Mouse (Mus musculus) spleen, postnatal 14 days (tissue): ENCODE results near the gene Htra2.

Source experiments
- DNase-seq, 2 experiments: peaks; one replicate each; pipeline ENCODE4 v3.0.0; 2021 to 2022; ENCODE audit warnings: low spot score in 2 of 2

The Htra2 gene

GRCm38 (mm10) chr6:83033249-83034185 is 21.6 kb downstream of the Htra2 start, which contains the start of the genes Dok1 and Loxl3:
Dok1 (minus strand) TSS chr6:83033471.
Loxl3 (plus strand) TSS chr6:83034173.
- peak; percentile 57 to 64 for DNase-seq

GRCm38 (mm10) chr6:83032769-83033191 is 22.3 kb downstream of the Htra2 start:
- peak; percentile 41 to 55 for DNase-seq

- no peak for DNase-seq
These were observed 23.0 kb downstream of the Htra2 start for GRCm38 (mm10) chr6:83031921-83032590.

DNA sequence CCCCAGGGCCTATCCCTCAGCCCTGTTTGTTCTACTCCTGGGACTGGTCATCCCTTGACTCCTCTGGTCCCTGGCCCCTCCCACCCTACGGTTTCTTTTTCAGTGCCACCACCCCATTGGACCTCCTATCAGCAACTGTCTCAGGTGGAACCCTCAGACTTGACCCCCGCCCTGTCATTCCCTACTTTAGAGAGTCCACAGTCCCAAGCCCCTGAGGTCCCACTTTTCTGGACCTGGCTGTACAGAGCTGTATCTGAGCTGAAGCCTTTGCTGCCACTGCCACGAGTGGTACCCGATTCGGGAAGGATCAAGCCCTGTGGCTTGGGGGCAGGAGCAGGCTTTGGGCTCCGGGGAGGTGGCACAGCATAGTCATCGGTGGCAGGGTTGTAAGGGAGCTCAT is 24.0 kb downstream of the Htra2 start:
- no peak for DNase-seq

DNA sequence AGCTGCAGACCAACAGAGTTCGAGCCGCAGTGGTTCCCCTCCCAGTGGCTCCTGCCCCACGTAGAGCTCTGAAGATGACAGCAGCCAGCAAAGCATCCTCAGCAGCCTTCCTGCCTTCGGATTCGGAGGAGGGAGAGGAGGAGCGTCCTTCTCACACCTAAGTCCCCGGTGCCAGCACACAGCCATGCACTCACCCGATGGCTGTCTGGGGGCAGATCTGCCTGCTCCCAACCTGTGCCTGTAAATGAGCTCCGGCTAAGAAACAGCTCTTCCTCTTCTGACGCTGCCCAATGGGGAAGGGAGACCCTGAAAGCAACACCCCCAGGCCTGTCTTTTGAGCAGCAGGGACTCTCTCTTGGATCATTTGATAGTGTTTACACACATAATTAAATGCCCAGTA is 25.3 kb downstream of the Htra2 start:
- DNase-seq = no peak

GRCm38 (mm10) chr6:83027706-83028105 is 27.4 kb downstream of the Htra2 start:
- no peak for DNase-seq

- DNase-seq = no peak
These were observed 27.8 kb downstream of the Htra2 start for GRCm38 (mm10) chr6:83027293-83027692.

DNA sequence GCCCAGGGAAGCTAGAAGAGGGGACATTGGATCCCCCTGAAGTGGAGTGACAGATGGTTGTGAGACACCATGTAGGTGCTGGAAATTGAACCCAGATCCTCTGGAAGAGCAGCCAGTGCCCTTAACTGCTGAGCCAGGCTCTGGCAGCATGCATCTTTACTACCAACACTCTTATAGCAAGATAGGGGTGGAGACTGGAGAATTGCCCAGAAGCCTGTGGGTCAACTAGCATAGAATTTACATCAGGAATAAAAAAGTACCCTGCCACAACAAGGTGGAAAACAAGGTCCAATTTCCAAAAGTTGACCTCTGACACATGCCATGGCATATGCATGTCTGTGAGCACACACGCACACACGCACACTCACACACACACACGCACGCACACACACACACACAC is 29.9 kb downstream of the Htra2 start:
- DNase-seq = no peak

DNA sequence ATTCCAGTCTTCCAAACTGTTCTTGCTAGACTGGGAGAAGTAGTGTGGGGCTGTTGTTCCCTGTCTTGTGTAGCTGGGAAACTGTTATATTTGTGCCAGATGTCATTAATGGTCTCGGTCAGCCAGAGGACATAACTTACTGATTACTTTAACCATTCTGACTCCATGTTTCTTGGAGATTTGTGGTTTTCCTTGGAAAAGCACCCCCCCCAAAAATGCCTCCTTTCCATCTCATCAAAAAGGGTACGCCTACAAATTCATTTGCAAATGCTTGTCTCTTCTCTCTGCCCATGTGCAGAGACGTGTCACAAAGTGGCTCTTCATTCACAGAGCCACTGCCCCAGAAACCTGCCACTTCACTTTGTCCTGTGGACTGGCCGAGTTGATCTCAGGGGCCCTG is 30.7 kb downstream of the Htra2 start:
- no peak for DNase-seq

GRCm38 (mm10) chr6:83023786-83024185 is 31.3 kb downstream of the Htra2 start:
- no peak for DNase-seq

- no peak for DNase-seq
These were observed 32.1 kb downstream of the Htra2 start for GRCm38 (mm10) chr6:83023008-83023407.

- DNase-seq = no peak
These were observed 34.1 kb downstream of the Htra2 start for GRCm38 (mm10) chr6:83020836-83021593.

DNA sequence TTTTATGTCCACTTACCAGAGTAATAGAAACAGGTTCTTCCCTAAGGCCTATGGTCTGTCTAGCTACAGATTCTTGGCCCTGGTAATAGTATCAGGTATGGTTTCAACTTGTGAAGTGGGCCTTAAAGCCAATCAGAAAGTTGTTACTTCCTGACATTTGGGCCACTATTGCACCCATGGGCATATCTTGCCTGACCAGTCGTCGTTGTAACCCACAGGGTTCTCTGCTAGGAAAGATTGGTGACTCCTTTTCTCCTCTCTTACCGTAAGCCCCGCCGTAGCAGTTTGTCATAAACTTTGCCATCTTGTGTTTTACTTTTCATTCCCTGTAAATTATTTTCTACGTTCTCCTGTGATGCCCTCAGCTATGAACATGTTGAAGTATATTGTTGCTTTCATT is 35.0 kb downstream of the Htra2 start:
- no peak for DNase-seq

- DNase-seq = no peak
These were observed 36.0 kb downstream of the Htra2 start for GRCm38 (mm10) chr6:83019044-83019443.

GRCm38 (mm10) chr6:83017190-83017589 is 37.9 kb downstream of the Htra2 start:
- no peak for DNase-seq

GRCm38 (mm10) chr6:83015749-83016148 is 39.3 kb downstream of the Htra2 start:
- DNase-seq = no peak

GRCm38 (mm10) chr6:83014482-83015466 is 40.3 kb downstream of the Htra2 start:
- peak; percentile 58 to 64 for DNase-seq

GRCm38 (mm10) chr6:83013444-83013843 is 41.6 kb downstream of the Htra2 start:
- no peak for DNase-seq

DNA sequence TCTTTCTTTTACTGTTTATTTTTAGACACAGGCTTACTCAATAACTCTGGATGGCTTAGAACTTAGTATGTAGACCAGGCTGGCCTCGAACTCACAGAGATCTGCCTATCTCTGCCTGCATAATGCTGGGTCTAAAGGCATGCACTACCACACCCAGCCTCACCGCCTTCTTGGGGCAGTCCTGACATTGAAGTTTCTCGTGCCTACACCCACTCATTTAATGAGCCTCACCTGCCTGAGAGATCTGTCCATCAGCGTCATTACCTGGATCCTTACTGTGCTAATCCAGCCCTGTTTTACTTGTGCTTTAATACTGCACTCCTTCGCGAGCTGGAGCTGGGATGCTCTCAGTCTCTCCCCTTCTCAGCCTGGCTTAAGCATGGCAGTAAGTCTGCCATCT is 43.3 kb downstream of the Htra2 start:
- no peak for DNase-seq

DNA sequence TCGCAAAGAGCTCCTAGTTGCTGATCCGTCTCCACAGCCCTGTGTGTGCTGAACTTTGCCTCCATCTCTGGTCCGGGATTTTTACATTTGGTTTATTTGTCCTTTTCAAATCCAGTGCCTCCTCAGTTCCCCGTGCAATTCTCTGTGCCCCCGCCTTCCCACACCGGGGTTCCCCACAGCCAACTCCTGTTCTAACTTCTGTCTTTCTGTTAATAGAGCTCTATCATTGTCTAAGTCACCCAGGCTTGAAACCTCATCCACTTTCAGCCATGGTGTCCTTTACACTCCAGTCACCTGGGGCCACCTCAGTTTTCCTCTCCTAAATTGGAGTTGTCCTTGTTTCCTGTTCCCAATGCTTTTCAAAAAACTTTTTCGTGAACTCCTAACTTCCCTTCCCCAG is 43.8 kb downstream of the Htra2 start:
- DNase-seq = no peak

DNA sequence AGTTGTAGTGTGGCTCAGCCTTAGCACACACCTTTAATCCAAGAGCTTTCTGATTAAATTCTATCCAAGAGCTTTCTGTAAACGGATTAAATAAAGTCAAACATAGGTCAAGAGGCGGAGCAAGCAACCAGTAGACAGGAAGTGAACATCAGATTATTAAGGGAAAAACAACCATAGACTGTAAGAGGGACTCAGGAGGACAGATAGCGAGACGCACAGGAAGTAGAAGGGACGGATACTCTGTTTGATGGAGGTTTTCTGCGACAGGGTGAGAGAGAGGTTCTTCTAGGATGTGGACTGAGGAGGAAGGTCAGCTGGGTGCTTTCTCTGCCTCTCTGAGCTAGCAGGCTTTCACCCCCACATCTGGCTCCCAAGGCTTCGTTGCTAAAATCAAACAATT is 45.1 kb downstream of the Htra2 start:
- DNase-seq = no peak
